Mouse (Mus musculus) heart, embryonic 10.5 days (tissue): ENCODE data around the gene Trim14. TPM values are rescaled to one million over a fixed set of nuclear protein-coding genes. Genes with fewer than 3 reads are reported as not detected.

ENCODE experiments used
- DNase-seq: peaks from one replicate; pipeline ENCODE4 v3.0.0-alpha.2; 2017; ENCODE audit warnings: low spot score
- H3K27ac ChIP-seq: fragments of 300-500 bp; sonication (generic); 2 replicates; pipeline ENCODE4 v1.5.1; 2016; ENCODE audit warnings: mild to moderate bottlenecking
- H3K27me3 ChIP-seq: fragments of 300-500 bp; sonication (generic); 2 replicates; pipeline ENCODE4 v1.6.1; 2016; ENCODE audit warnings: mild to moderate bottlenecking; ENCODE audit not compliant: poor library complexity, insufficient read depth, severe bottlenecking
- H3K36me3 ChIP-seq: fragments of 300-500 bp; sonication (generic); 2 replicates; pipeline ENCODE4 v1.6.1; 2016; ENCODE audit warnings: mild to moderate bottlenecking, moderate library complexity
- H3K4me1 ChIP-seq: fragments of 300-500 bp; sonication (generic); 2 replicates; pipeline ENCODE4 v1.6.1; 2016; ENCODE audit warnings: mild to moderate bottlenecking
- H3K4me3 ChIP-seq: fragments of 300-500 bp; sonication (generic); 2 replicates; pipeline ENCODE4 v1.5.1; 2016; ENCODE audit warnings: mild to moderate bottlenecking, moderate library complexity
- H3K9me3 ChIP-seq: fragments of 300-500 bp; sonication (generic); 2 replicates; pipeline ENCODE4 v1.6.1; 2016; ENCODE audit warnings: mild to moderate bottlenecking, moderate library complexity
- WGBS: fragments of 180-500 bp; shearing (Covaris S2); methylation state at CpG from one replicate; pipeline ENCODE4 v1.1.7; 2016; 5-methylcytosine and 5-hydroxymethylcytosine counted together
- polyA plus RNA-seq: library from polyadenylated mRNA; unstranded; fragments of >200 nt; fragmentation: Nextera tagmentation; extraction: Ambion mirVana; gene quantifications from 2 replicates; pipeline ENCODE4 v1.2.1, GENCODE M21; 2016

The Trim14 gene
- polyA plus RNA-seq, 1 experiment from 2014 or later = 2.4 TPM

DNA sequence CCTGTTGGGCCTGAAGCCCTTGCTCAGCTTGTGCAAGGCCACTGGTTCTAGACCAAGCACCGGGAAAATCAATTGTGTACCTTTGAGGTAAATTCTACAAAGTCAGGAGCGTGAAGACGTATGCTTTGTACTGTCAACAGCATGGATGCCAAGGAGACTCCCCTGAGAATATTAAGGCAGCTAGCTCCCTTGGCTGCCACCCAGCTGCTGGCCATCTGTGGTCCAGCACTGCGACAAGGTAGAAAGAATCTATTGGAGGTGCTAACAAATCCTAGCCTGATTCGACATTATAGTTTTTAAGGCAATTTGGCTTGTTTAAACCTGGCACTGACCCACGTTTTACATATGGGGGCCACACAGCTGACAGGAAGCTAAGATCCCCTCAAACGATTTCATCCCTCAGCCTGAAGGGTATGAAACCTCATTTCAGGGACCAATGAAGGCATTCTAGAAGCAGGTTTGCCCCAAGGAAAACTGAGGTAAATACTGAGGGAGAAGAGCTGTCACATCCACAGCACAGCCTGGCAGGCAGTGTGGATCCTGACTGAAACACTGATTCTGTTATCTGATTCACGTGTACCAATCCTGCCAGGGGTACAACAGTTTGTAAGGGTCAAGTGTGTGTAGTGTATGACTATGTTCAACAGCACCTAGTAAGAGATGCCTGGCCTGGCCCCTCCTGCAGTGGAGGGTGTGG lies 30.4 kb downstream of the Trim14 start:
- H3K4me1 ChIP-seq = peaks cover 17% of the 10 kb centered on the region
- no peak overlapping the region for H3K4me3 ChIP-seq
- WGBS = 71% methylated on average over 8 of the region's 8 CpGs
- DNase-seq = no peak
- 0 out of 2 replicates have a peak, but pooled peaks cover 2% of the 10 kb centered on the region for H3K9me3 ChIP-seq
- H3K27me3 ChIP-seq = peaks cover 27% of the 10 kb centered on the region
- H3K27ac ChIP-seq = no peak overlapping the region
- peaks cover 39% of the 10 kb centered on the region for H3K36me3 ChIP-seq

DNA sequence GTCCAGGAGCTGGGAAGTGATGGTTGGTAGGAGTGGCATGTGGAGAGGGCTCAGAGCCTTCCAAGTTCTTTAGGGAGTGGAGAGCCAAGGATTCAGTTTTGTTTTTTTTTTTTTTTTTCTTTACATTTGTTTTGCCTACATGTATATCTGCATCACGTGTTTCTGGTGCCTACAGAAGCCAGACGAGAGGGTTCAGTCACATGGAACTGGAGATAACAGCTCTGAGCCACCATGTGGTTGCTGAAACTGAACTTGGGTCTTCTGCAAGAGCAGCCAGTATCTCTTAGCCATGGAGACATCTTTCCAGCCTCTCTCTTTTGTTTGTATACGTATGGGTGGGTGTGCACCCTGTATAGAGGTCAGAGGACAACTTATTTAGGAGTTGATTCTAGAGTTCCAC lies 32.1 kb downstream of the Trim14 start:
- DNase-seq = no peak
- peaks cover 17% of the 10 kb centered on the region for H3K4me1 ChIP-seq
- WGBS = 60% methylated on average over 3 of the region's 3 CpGs
- H3K36me3 ChIP-seq = peaks cover 54% of the 10 kb centered on the region
- H3K27me3 ChIP-seq = peaks cover 27% of the 10 kb centered on the region
- H3K4me3 ChIP-seq = no peak overlapping the region
- H3K9me3 ChIP-seq = no peaks in the 10 kb centered on the region
- no peak overlapping the region for H3K27ac ChIP-seq

DNA sequence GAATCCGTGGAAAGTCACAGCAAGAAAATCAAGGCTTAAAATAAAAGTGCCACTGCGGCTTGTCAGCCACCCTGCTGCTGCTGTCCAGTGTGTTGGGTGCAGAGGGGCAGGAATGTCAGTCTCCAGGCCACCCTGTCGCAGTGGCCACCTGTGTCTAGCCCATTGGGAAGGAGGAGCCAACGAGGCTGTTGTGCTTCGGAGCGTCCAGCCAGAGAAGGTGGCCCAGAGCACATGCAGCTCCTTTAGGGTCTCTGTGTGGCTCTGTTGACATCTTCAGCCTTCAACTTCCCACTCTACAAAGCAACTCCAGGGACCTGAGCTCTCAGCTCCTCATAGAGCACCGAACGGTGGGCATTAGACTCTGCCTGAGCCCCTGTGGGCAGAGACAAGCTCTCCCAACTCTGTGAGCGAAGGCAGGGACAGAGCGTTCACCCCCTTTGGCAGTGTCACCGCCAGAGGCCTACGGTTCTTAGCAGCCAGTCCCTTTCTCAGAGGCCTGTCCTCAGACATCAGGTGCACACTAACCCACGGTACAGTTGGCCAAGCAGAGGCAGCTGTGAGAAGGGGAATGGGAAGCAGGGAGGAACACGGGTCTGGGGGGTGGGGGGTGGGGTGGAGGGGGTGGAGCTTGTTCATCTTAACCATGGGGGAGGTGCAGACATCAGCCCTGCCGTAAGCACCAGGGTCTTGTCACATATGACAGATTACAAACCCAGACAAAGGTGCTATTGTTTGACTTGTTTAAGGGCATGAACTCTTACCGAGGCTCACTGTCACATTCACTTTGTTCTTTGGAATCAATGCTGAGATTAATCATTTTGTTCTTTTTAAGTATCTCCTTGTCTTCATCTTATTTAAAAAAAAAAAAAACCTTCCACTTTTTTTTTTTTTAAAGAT lies 33.1 kb downstream of the Trim14 start:
- no peak for DNase-seq
- Histone ChIP-seq H3K9me3 (no peaks in the 10 kb centered on the region), H3K4me1 (peaks cover 23% of the 10 kb centered on the region), H3K36me3 (peaks cover 54% of the 10 kb centered on the region), H3K27ac (no peak overlapping the region), H3K4me3 (no peak overlapping the region), H3K27me3 (peaks cover 27% of the 10 kb centered on the region)
- WGBS = 76% methylated on average over 16 of the region's 16 CpGs

DNA sequence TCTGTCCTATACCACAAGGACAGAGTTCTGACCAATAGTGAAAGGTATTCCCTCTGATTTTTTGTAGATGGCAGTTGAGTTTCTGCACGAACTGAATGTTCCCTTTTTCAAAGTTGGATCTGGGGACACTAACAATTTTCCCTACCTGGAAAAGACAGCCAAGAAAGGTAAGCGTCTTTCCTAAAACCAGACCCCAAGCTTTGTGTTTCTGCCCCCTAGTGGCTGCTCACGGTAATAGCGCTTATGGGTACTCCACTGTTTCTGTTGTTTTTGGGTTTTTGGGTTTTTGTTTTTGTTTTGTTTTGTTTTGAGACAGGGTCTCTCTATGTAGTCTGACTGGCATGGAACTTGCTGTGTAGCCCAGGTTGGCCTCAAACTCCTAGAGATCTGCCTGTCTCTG lies 37.0 kb downstream of the Trim14 start:
- Histone ChIP-seq H3K27me3 (no peaks in the 10 kb centered on the region), H3K36me3 (peaks cover 74% of the 10 kb centered on the region)
- WGBS = 16% methylated on average over 4 of the region's 4 CpGs

DNA sequence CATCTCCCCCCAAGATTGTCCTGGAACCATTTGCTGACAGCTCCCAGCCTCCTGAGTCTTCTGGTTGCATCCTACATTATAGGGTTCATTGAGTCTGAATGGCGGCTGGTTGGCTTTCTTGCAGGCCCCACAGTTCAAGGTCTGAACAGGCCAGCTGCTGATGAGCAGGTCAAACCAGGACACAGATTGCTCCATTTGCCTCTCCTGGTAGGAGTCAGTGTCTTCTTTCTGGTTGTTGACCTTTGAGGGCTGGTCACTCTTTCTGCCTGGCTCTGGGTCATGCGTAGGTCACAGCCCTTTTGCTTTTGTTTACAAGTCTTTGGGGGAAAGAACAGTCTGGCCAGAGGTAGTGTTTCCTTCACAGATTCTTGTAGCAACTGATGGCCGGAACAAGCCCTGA lies 37.4 kb downstream of the Trim14 start:
- peaks cover 12% of the 10 kb centered on the region; the same call in 1 of the 2 replicates for H3K4me1 ChIP-seq
- no peaks in the 10 kb centered on the region for H3K27me3 ChIP-seq
- no peak overlapping the region for H3K27ac ChIP-seq
- no peak overlapping the region for H3K4me3 ChIP-seq
- peaks cover 74% of the 10 kb centered on the region for H3K36me3 ChIP-seq
- 80% methylated on average over 3 of the region's 3 CpGs for WGBS
- no peaks in the 10 kb centered on the region for H3K9me3 ChIP-seq
- DNase-seq = no peak

More for the DNA sequence above, 37.0 kb downstream of the Trim14 start:
- H3K9me3 ChIP-seq = no peaks in the 10 kb centered on the region
- no peak overlapping the region for H3K27ac ChIP-seq
- DNase-seq = no peak
- peaks cover 12% of the 10 kb centered on the region; the same call in 1 of the 2 replicates for H3K4me1 ChIP-seq
- H3K4me3 ChIP-seq = no peak overlapping the region

DNA sequence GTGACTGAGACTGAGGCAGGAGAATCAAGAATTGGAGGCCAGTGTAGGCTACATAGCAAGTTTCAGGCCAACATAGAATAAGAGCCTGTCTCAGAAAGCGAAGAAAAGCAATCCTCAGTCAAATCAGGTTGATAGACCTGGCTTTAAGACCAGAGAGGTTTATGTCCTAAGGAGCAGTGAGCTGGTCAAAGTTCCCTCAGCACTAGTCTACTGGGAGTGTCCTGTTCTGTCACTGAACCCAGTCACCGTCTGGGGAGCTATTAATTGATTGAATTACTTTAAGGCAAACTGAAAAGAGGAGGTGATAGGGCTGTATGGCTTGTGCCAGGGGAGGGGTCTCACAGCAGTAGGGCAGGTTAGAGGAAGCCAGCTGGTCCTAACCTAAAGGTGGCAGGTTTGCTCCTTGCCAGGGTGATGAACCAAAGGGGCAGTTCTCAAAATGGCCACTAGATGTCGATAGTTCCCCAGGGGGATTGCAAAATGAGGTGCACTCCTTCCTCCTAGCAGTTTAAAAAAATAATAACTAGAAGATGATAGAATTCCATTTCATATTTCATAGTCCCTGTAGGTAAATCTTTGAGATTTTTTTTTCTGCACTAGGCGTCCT lies 38.6 kb downstream of the Trim14 start:
- Histone ChIP-seq H3K36me3 (peaks cover 75% of the 10 kb centered on the region), H3K4me3 (no peak overlapping the region), H3K4me1 (peaks cover 6% of the 10 kb centered on the region; the same call in 1 of the 2 replicates), H3K9me3 (no peaks in the 10 kb centered on the region), H3K27ac (no peak overlapping the region), H3K27me3 (no peaks in the 10 kb centered on the region)
- WGBS = 39% methylated on average over 4 of the region's 4 CpGs
- DNase-seq = no peak

DNA sequence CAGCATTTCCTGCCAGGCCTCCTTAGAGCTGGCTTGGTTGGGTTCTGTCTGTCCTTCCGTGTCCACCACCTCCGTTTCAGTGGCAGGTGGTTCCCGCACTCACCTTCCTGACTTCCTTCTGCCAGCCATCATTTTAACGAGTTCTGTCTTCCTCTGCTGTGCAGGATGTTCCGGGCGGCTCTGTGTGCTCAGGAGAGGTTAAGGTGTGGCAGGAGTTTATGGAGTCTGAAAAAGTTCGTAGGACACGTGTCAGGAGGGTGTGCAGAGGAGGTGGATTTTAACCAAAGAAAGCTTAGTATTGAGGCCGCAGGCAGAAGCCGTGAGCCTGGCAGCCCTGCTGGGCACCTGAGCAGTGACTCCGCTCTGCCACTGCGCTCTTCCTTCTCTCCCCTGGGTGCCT lies 40.4 kb downstream of the Trim14 start:
- Histone ChIP-seq H3K9me3 (no peaks in the 10 kb centered on the region), H3K4me1 (peaks cover 7% of the 10 kb centered on the region; the same call in 1 of the 2 replicates), H3K27ac (no peak overlapping the region), H3K36me3 (peaks cover 65% of the 10 kb centered on the region), H3K4me3 (no peak overlapping the region), H3K27me3 (no peaks in the 10 kb centered on the region)
- DNase-seq = no peak
- WGBS = 87% methylated on average over 12 of the region's 12 CpGs

DNA sequence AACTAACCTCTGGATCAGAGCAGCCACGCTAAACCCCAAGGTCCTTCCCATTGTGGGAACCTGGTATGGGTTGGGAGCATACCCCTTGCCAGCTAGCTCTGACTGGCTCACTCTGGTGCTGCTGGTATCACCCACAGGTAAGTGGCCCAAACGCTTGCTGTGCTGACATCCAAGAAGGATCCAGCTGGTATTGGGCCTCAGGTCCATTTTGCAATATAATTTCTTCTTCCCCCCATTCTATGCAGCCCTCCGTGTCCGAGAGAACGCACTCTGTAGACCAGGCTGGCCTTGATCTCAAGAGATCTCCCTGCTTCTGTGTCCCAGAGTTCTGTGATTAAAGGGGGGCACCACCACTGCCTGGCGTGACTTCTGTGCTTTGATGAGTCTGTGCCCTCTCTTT lies 42.9 kb downstream of the Trim14 start:
- Histone ChIP-seq H3K36me3 (peaks cover 50% of the 10 kb centered on the region), H3K27ac (no peak overlapping the region), H3K27me3 (no peaks in the 10 kb centered on the region), H3K9me3 (no peaks in the 10 kb centered on the region), H3K4me1 (peaks cover 15% of the 10 kb centered on the region), H3K4me3 (no peak overlapping the region)
- DNase-seq = no peak
- 91% methylated on average over 6 of the region's 6 CpGs for WGBS

DNA sequence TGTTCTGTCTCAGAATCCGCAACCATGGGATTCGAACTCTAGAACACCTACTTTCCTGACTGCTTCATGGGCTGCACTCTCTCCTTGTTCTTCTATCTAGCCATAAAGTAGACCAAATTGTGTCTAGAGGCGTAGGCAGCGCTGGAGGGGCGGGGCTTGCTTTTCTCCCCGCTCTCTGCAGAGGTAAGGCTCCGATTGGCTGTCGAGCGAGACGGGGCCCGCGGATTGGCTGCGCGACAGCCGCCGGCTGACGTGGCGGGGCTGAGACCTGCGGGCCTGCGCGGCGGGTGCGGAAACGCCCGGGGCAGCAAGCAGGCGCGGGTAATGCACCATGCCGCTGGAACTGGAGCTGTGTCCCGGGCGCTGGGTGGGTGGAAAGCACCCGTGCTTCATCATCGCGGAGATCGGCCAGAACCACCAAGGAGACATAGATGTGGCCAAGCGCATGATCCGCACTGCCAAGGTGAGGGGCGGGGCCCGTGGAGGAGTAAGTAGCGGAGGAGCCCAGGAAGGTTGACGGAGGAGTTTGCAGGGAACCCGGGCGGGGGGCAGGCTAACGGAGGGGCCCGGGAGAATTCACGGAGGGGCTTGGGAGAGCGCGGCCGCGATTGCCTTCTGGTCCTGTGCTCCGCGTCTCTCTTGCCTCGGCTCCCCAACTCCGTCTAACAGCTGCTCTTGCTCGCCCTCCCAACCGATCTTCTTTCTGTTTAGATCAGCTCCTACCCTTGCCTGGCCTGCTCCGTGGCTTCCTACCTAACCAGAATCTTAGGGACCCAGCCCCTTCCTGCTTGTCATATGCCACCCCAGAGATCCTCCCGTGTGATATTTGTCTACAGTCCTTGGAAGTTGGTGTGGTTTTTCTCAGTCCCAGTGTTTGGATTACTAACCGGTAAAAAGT lies 46.7 kb downstream of the Trim14 start, which contains the start of gene Nans:
Nans (plus strand) TSS at position 221 of the 898 bp plus-strand sequence.
- Histone ChIP-seq H3K27ac (peak within 1 kb of the TSS; percentile 93), H3K4me1 (peaks cover 28% of the 10 kb centered on the region), H3K36me3 (peaks cover 26% of the 10 kb centered on the region), H3K4me3 (peak within 1 kb of the TSS; percentile 90), H3K9me3 (no peaks in the 10 kb centered on the region), H3K27me3 (no peaks in the 10 kb centered on the region)
- peak; percentile 98 for DNase-seq
- WGBS = under 1% methylated on average over 58 of the region's 58 CpGs

DNA sequence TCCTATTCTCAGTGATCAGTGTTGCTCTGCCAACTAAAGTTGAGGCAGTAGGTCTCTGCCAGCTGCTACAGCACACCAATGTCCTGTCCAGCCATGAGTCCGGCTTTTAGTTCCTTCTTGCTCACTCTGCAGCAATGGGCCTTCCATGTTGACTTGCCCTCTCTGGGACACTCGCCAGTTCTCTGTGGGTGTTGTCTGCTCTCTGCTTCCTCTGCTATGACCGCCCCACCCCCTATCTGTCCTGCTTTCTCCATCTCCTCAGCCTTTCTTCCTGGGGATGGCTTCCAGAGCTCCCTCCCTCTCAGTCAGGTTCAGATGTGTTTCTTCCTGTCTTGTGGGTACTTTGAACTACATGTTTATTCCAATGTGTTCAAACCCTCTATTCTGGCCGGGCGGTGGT lies 48.6 kb downstream of the Trim14 start:
- H3K9me3 ChIP-seq = no peaks in the 10 kb centered on the region
- WGBS = 85% methylated on average over 5 of the region's 5 CpGs
- H3K27me3 ChIP-seq = no peaks in the 10 kb centered on the region
- no peak for DNase-seq
- H3K4me3 ChIP-seq = no peak overlapping the region
- H3K27ac ChIP-seq = no peak overlapping the region
- H3K36me3 ChIP-seq = 0 out of 2 replicates have a peak, but pooled peaks cover 8% of the 10 kb centered on the region
- peaks cover 28% of the 10 kb centered on the region for H3K4me1 ChIP-seq

DNA sequence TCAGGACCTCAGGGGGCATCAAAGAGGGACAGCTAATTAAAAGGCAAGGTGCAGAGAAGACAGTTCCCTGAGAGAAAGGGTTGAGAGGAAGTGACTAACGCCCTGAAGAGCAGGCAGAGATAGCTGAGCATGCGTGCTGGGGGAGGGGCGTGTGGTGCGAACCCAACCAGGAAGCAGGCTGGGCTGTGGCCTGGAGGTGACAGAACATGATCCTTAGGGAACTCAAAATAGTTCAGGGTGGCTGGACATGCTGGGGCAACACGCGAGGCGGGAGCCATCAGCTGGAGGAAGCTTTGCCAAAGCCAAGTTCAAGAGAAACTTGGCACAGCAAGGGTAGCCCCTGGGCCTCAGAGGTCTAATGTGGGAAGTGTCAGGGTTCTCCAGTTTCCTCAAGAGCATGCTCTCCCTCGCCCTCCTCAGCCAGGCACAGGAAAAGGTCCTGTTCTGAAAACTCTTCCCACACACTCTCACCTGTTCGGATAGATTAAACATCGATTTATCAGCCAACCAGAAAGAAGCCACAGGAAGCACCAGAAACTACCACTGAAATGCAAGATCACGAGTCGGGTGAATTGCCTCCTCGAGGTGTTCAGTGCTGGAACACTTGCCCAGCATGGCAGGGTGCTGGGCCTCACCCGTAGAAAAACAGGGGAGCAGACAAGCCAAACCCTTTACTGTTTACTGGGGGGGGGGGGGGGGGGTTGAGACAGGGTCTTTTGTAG lies 50.1 kb downstream of the Trim14 start:
- peak overlapping the region; percentile 87 for H3K27ac ChIP-seq
- DNase-seq = peak; percentile 81

More for the DNA sequence above, 50.1 kb downstream of the Trim14 start:
- no peaks in the 10 kb centered on the region for H3K27me3 ChIP-seq
- H3K4me1 ChIP-seq = peaks cover 28% of the 10 kb centered on the region
- H3K9me3 ChIP-seq = no peaks in the 10 kb centered on the region
- no peaks in the 10 kb centered on the region for H3K36me3 ChIP-seq
- 36% methylated on average over 14 of the region's 14 CpGs for WGBS
- H3K4me3 ChIP-seq = peak overlapping the region; percentile 29; the same call in 1 of the 2 replicates
